Mouse (Mus musculus): Measurements from ENCODE around the gene Mad2l1bp. TPM values are rescaled to one million over a fixed set of nuclear protein-coding genes. Genes with fewer than 3 reads are reported as not detected.
A peak's percentile ranks its signal among the peaks of the same experiment; 100 is the strongest.

The Mad2l1bp gene
- polyA plus RNA-seq, 1 experiment from 2014 or later, result 36.1 TPM

- Histone ChIP-seq H3K4me2 (no peak overlapping the region), H3K4me3 (replicated peaks) (no peak overlapping the region), H3K4me1 (replicated peaks) (no peaks in the 10 kb centered on the region), H3K9ac (replicated peaks) (no peak overlapping the region), H3K27ac (no peak overlapping the region), H3K36me3 (peaks cover 85% of the 10 kb centered on the region), H3K27me3 (no peaks in the 10 kb centered on the region), H3K9me3 (no peaks in the 10 kb centered on the region)
- ATAC-seq (ENCODE audit: insufficient number of reproducible peaks, insufficient read depth, low FRiP score, low TSS enrichment, low read depth), result no peak
- 90% methylated on average over 12 of the region's 12 CpGs for WGBS
Observed at GRCm38 (mm10) chr17:46123953-46124700, 29.2 kb downstream of the Mad2l1bp start.

DNA sequence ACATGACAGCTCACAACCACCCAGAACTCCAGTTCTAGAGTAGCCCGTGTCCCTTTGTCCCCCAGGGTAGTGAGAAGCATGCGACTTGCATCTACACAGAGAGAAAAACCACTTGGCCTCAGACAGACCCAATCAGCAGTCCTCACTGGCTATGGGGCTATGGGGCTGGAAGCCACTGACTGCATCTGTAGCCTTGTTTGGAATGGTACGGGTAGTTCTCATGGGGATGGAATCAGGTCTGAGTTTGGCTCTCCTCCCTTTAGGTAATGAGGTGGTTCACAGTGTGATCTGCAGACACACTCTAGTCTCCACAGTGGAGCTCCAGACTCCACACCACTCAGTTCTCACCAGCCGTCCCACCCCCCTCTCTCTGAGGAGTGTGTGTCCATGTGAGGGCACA lies 30.1 kb downstream of the Mad2l1bp start:
- no peak overlapping the region for H3K4me3 ChIP-seq (replicated peaks)
- 90% methylated on average over 4 of the region's 4 CpGs for WGBS
- ATAC-seq (ENCODE audit: insufficient number of reproducible peaks, insufficient read depth, low FRiP score, low TSS enrichment, low read depth), result no peak

GRCm38 (mm10) chr17:46122791-46123190 lies 30.6 kb downstream of the Mad2l1bp start:
- no peak overlapping the region for H3K9ac ChIP-seq (replicated peaks)
- 94% methylated on average over 4 of the region's 4 CpGs for WGBS
- no peak overlapping the region for H3K27ac ChIP-seq
- H3K4me3 ChIP-seq (replicated peaks), result no peak overlapping the region
- no peaks in the 10 kb centered on the region for H3K9me3 ChIP-seq
- no peak overlapping the region for H3K4me2 ChIP-seq
- H3K4me1 ChIP-seq (replicated peaks), result peaks cover 8% of the 10 kb centered on the region
- no peak for ATAC-seq (ENCODE audit: insufficient number of reproducible peaks, insufficient read depth, low FRiP score, low TSS enrichment, low read depth)
- H3K36me3 ChIP-seq, result peaks cover 84% of the 10 kb centered on the region
- no peaks in the 10 kb centered on the region for H3K27me3 ChIP-seq

More for the DNA sequence above, 30.1 kb downstream of the Mad2l1bp start:
- Histone ChIP-seq H3K36me3 (peaks cover 84% of the 10 kb centered on the region), H3K9me3 (no peaks in the 10 kb centered on the region), H3K4me2 (no peak overlapping the region), H3K27ac (no peak overlapping the region), H3K9ac (replicated peaks) (no peak overlapping the region), H3K27me3 (no peaks in the 10 kb centered on the region), H3K4me1 (replicated peaks) (peaks cover 3% of the 10 kb centered on the region)

GRCm38 (mm10) chr17:46119641-46120040 lies 33.7 kb downstream of the Mad2l1bp start:
- H3K27me3 ChIP-seq, result no peaks in the 10 kb centered on the region
- WGBS, result 85% methylated on average over 10 of the region's 10 CpGs
- no peak overlapping the region for H3K9ac ChIP-seq (replicated peaks)
- no peak overlapping the region for H3K4me2 ChIP-seq
- no peak overlapping the region for H3K27ac ChIP-seq
- peaks cover 74% of the 10 kb centered on the region for H3K36me3 ChIP-seq
- no peak for ATAC-seq (ENCODE audit: insufficient number of reproducible peaks, insufficient read depth, low FRiP score, low TSS enrichment, low read depth)
- H3K9me3 ChIP-seq, result no peaks in the 10 kb centered on the region
- H3K4me3 ChIP-seq (replicated peaks), result no peak overlapping the region
- peaks cover 35% of the 10 kb centered on the region for H3K4me1 ChIP-seq (replicated peaks)

GRCm38 (mm10) chr17:46118423-46118850 lies 34.9 kb downstream of the Mad2l1bp start:
- Histone ChIP-seq H3K4me3 (replicated peaks) (no peak overlapping the region), H3K9ac (replicated peaks) (no peak overlapping the region), H3K9me3 (no peaks in the 10 kb centered on the region), H3K4me2 (no peak overlapping the region), H3K4me1 (replicated peaks) (peaks cover 39% of the 10 kb centered on the region), H3K27me3 (no peaks in the 10 kb centered on the region), H3K36me3 (peaks cover 65% of the 10 kb centered on the region), H3K27ac (peak overlapping the region; percentile 32; the same call in 1 of the 2 replicates)
- WGBS, result 55% methylated on average over 4 of the region's 4 CpGs
- ATAC-seq (ENCODE audit: insufficient number of reproducible peaks, insufficient read depth, low FRiP score, low TSS enrichment, low read depth), result no peak

DNA sequence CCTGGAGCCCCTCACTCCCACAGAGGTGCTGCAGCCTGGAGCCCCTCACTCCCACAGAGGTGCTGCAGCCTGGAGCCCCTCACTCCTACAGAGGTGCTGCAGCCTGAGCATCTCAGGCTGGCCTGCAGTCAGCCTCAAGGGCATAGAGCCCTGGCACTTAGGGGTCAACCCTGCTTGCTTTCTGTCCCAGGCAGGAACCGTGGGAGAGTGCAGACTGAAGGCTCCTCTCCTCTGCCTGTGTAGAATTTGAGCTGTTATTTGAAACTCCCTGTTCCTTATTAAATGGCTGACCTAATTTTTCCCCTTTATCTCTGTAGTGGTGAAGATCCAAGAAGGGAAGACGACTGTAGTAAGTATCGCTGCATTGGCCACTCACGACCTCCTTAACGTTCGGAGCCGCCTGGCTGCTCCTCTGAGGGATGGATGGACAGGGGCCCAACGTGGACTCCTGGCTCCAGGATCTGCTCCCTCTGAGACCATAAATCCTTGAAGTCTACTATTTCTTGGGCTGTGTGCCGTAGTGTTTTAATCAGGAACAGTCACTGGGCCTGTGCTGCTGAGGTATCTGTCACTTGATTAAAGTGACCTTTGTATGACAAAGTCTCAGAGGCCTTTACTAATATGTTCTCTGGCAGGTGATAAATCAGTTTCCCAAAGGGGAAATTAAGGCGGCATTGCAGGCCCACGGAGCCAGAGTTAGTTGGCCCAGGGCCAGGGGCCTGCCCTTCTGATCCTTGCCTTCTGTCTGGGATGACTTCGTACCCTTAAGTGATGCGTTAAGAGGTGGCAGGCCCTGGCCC lies 35.5 kb downstream of the Mad2l1bp start:
- Histone ChIP-seq H3K4me1 (replicated peaks) (peaks cover 39% of the 10 kb centered on the region), H3K27ac (peak overlapping the region; percentile 66; the same call in 1 of the 2 replicates), H3K4me3 (replicated peaks) (no peak overlapping the region), H3K9ac (replicated peaks) (no peak overlapping the region), H3K9me3 (no peaks in the 10 kb centered on the region), H3K4me2 (no peak overlapping the region), H3K27me3 (no peaks in the 10 kb centered on the region), H3K36me3 (peaks cover 62% of the 10 kb centered on the region)
- ATAC-seq (ENCODE audit: insufficient number of reproducible peaks, insufficient read depth, low FRiP score, low TSS enrichment, low read depth), result no peak
- WGBS, result 32% methylated on average over 13 of the region's 13 CpGs

DNA sequence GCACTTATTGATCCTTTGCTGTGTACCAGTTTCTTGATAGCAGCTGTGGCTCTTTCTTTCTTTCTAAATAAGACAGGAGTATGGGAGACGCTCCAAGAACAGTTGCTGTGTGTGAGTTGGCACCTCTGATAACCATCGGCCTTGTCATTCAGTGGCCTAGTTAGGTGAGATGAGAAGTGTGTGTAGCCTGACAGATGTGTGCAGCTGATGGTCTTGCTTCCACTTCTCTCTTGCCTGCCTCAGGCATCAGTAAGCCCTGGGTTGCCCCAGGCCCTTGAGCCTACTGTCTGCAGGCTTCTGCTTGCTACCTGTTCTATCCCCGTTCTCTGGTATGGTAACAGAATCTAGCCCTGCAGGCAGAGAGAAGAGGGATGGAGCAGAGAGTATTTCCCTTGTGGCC lies 36.5 kb downstream of the Mad2l1bp start:
- WGBS, result 79% methylated on average over 3 of the region's 3 CpGs
- Histone ChIP-seq H3K9me3 (no peaks in the 10 kb centered on the region), H3K4me1 (replicated peaks) (peaks cover 39% of the 10 kb centered on the region), H3K4me2 (no peak overlapping the region), H3K27ac (0 out of 2 replicates have a peak overlapping the region, but pooled peaks have one; percentile 79), H3K4me3 (replicated peaks) (no peak overlapping the region), H3K27me3 (no peaks in the 10 kb centered on the region), H3K9ac (replicated peaks) (0 out of 2 replicates have a peak overlapping the region, but pooled peaks have one; percentile 18), H3K36me3 (peaks cover 55% of the 10 kb centered on the region)
- no peak for ATAC-seq (ENCODE audit: insufficient number of reproducible peaks, insufficient read depth, low FRiP score, low TSS enrichment, low read depth)

- no peak overlapping the region for H3K9ac ChIP-seq (replicated peaks)
- peaks cover 55% of the 10 kb centered on the region for H3K36me3 ChIP-seq
- H3K4me2 ChIP-seq, result peak overlapping the region; percentile 9; the same call in 1 of the 2 replicates
- H3K27ac ChIP-seq, result peak overlapping the region; percentile 79
- H3K4me3 ChIP-seq (replicated peaks), result no peak overlapping the region
- H3K27me3 ChIP-seq, result no peaks in the 10 kb centered on the region
- H3K4me1 ChIP-seq (replicated peaks), result peaks cover 45% of the 10 kb centered on the region
- no peaks in the 10 kb centered on the region for H3K9me3 ChIP-seq
- WGBS, result 41% methylated on average over 11 of the region's 11 CpGs
- ATAC-seq (ENCODE audit: insufficient number of reproducible peaks, insufficient read depth, low FRiP score, low TSS enrichment, low read depth), result no peak
Observed at GRCm38 (mm10) chr17:46116138-46116537, 37.2 kb downstream of the Mad2l1bp start.

DNA sequence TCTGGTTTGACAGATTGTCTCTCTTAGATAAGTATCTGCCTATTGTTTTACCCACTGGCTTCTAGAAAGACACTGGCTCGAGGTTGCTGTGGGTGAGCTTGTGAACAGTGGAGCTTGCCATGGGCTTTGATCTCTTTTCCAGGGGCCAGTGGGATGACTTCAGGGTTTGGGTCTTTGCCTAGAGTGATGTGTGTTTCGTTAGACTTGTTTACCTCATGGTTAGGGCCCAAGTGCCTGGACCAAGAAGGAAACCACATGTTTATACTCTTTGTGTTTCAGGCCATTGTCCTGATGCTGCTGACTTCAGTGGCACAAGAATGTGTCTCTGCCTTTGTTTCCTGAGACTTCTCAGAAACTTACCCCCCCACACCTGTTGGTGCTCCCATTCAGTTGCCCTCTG lies 37.9 kb downstream of the Mad2l1bp start:
- ATAC-seq (ENCODE audit: insufficient number of reproducible peaks, insufficient read depth, low FRiP score, low TSS enrichment, low read depth), result no peak
- 0 out of 2 replicates have a peak overlapping the region, but pooled peaks have one; percentile 31 for H3K9ac ChIP-seq (replicated peaks)
- H3K4me2 ChIP-seq, result peak overlapping the region; percentile 9; the same call in 1 of the 2 replicates
- H3K27ac ChIP-seq, result peak overlapping the region; percentile 79
- H3K4me3 ChIP-seq (replicated peaks), result no peak overlapping the region
- H3K36me3 ChIP-seq, result peaks cover 54% of the 10 kb centered on the region
- WGBS, result 43% methylated on average over 2 of the region's 2 CpGs
- H3K27me3 ChIP-seq, result no peaks in the 10 kb centered on the region
- H3K4me1 ChIP-seq (replicated peaks), result peaks cover 45% of the 10 kb centered on the region
- H3K9me3 ChIP-seq, result no peaks in the 10 kb centered on the region

DNA sequence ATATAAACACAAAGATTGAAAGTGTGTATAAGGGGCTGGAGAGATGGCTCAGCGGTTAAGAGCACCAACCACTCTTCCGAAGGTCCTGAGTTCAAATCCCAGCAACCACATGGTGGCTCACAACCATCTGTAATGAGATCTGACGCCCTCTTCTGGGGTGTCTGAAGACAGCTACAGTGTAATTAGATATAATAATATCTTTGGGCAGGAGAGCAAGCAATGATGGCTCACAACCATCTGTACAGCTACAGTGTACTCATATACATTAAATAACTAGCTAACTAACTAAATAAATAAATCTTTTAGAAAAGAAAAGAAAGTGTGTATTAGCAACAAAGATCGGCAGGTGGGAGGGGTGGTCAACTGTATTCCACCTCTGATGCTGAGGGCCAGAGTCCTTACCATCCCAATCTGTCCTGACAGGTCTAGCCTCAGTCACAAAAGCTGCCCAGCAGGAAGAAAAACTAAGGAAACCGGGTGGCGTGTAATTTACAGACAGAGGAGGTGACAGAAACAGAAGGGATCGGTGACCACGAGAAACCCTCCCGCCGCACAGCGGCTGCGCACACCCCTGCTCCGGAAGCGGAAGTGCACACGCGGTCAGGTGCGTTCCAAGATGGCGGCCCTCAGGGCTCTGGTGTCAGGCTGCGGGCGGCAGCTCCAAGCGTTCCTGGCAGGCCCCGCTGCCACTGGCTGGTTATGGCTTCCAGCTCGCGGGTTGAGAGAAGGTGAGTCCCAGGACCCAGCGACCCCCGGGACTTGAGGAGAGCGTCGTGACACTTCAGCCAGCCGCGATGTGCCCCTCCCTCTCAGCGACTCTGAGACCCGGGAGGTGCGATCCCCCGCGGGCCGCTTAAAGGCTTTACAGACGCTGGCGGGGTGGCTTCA lies 42.7 kb downstream of the Mad2l1bp start, which contains the start of gene Mrps18a:
TSS of gene Mrps18a (plus strand) at position 585 of the 888 bp plus-strand sequence.
- ATAC-seq (ENCODE audit: insufficient number of reproducible peaks, insufficient read depth, low FRiP score, low TSS enrichment, low read depth), result peak; percentile 85; the same call in 1 of the 2 replicates
- WGBS, result 5% methylated on average over 38 of the region's 38 CpGs
- peaks cover 20% of the 10 kb centered on the region for H3K4me1 ChIP-seq (replicated peaks)
- H3K4me2 ChIP-seq, result peak within 1 kb of the TSS; percentile 82
- H3K36me3 ChIP-seq, result peaks cover 15% of the 10 kb centered on the region; the same call in 1 of the 2 replicates
- H3K27me3 ChIP-seq, result no peaks in the 10 kb centered on the region
- H3K9ac ChIP-seq (replicated peaks), result peak within 1 kb of the TSS; percentile 79
- peak within 1 kb of the TSS; percentile 85 for H3K4me3 ChIP-seq (replicated peaks)
- H3K27ac ChIP-seq, result peak within 1 kb of the TSS; percentile 82
- H3K9me3 ChIP-seq, result no peaks in the 10 kb centered on the region
